Mouse (Mus musculus): ENCODE measurements around the gene Cc2d1a.

DNA sequence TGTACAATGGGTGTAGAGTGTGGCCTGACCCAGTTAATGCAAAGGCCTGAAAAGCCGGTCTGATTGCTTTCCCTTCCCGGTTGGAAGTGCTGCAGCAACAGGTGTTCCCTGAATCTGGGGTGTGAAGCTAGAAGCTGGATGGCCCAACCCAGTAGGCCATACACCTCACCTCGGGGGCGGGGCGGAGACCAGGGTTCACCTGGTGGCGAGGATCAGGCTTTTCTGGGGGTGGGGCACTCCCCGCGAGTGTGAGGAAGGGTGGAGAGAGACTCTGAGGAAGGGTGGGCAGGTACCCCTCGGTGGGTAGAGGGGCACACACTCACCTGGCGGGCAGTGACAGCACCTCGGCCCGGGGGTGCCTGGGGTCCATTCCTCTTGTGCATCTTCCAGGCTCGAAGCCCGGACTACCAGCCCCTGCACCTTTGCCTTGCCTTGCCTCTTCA, 391 bp downstream of the Cc2d1a start:
- TF ChIP-seq POLR2A (IDR thresholded peaks at IDR 0.05; ENCODE audit: low read depth, low read length) (no peak; the same call in 1 of the 2 replicates), CTCF (IDR thresholded peaks at IDR 0.05; ENCODE audit: borderline replicate concordance, insufficient read depth, low read length) (no peak)

All from embryonic fibroblast, embryonic 13.5 days (primary cell).